Mouse (Mus musculus): ENCODE measurements around the gene Klf13. TPM values are rescaled to one million over a fixed set of nuclear protein-coding genes. Genes with fewer than 3 reads are reported as not detected.

Klf13 gene
- polyA plus RNA-seq, 1 experiment from 2014 or later: 21.9 TPM

- Histone ChIP-seq H3K27ac (no peak overlapping the region), H3K27me3 (no peaks in the 10 kb centered on the region), H3K4me1 (peaks cover 29% of the 10 kb centered on the region), H3K9ac (no peak overlapping the region), H3K4me3 (replicated peaks) (no peak overlapping the region), H3K4me2 (no peak overlapping the region), H3K36me3 (replicated peaks) (no peaks in the 10 kb centered on the region), H3K9me3 (no peaks in the 10 kb centered on the region)
- no peak for ATAC-seq (ENCODE audit: low FRiP score)
- 87% methylated on average over 12 of the region's 12 CpGs for WGBS
Observed at GRCm38 (mm10) chr7:63918771-63919768, 19.6 kb downstream of the Klf13 start.

- Histone ChIP-seq H3K27me3 (no peaks in the 10 kb centered on the region), H3K4me1 (peaks cover 40% of the 10 kb centered on the region), H3K4me2 (no peak overlapping the region), H3K4me3 (replicated peaks) (no peak overlapping the region), H3K36me3 (replicated peaks) (no peaks in the 10 kb centered on the region), H3K27ac (no peak overlapping the region), H3K9me3 (no peaks in the 10 kb centered on the region), H3K9ac (no peak overlapping the region)
- no peak for ATAC-seq (ENCODE audit: low FRiP score)
- 64% methylated on average over 6 of the region's 6 CpGs for WGBS
Observed at GRCm38 (mm10) chr7:63917693-63918092, 21.0 kb downstream of the Klf13 start.

- 87% methylated on average over 6 of the region's 6 CpGs for WGBS
- Histone ChIP-seq H3K4me2 (no peak within 1 kb of the TSS), H3K4me1 (peaks cover 46% of the 10 kb centered on the region)
Observed at GRCm38 (mm10) chr7:63916268-63916907, 22.3 kb downstream of the Klf13 start, which contains the start of gene E030018B13Rik. Gene E030018B13Rik (plus strand): TSS chr7:63916857.

GRCm38 (mm10) chr7:63914891-63915290, 23.8 kb downstream of the Klf13 start:
- H3K4me1 ChIP-seq: peaks cover 58% of the 10 kb centered on the region
- 95% methylated on average over 2 of the region's 2 CpGs for WGBS
- H3K9ac ChIP-seq: no peak overlapping the region
- no peak overlapping the region for H3K4me2 ChIP-seq
- ATAC-seq (ENCODE audit: low FRiP score): no peak
- H3K9me3 ChIP-seq: no peaks in the 10 kb centered on the region
- H3K27me3 ChIP-seq: no peaks in the 10 kb centered on the region
- no peak overlapping the region for H3K4me3 ChIP-seq (replicated peaks)
- no peaks in the 10 kb centered on the region for H3K36me3 ChIP-seq (replicated peaks)
- H3K27ac ChIP-seq: no peak overlapping the region

More at GRCm38 (mm10) chr7:63916268-63916907, 22.3 kb downstream of the Klf13 start, which contains the start of gene E030018B13Rik:
- no peaks in the 10 kb centered on the region for H3K36me3 ChIP-seq (replicated peaks)
- no peak within 1 kb of the TSS for H3K9ac ChIP-seq
- no peak within 1 kb of the TSS for H3K27ac ChIP-seq
- no peaks in the 10 kb centered on the region for H3K9me3 ChIP-seq
- ATAC-seq (ENCODE audit: low FRiP score): no peak
- no peak within 1 kb of the TSS for H3K4me3 ChIP-seq (replicated peaks)
- no peaks in the 10 kb centered on the region for H3K27me3 ChIP-seq

GRCm38 (mm10) chr7:63913724-63914692, 24.7 kb downstream of the Klf13 start:
- peak; percentile 50 for ATAC-seq (ENCODE audit: low FRiP score)
- Histone ChIP-seq H3K27me3 (no peaks in the 10 kb centered on the region), H3K4me1 (peaks cover 61% of the 10 kb centered on the region), H3K4me3 (replicated peaks) (no peak overlapping the region), H3K4me2 (no peak overlapping the region), H3K9ac (no peak overlapping the region), H3K27ac (0 out of 2 replicates have a peak overlapping the region, but pooled peaks have one; percentile 5), H3K9me3 (no peaks in the 10 kb centered on the region), H3K36me3 (replicated peaks) (no peaks in the 10 kb centered on the region)
- 48% methylated on average over 10 of the region's 10 CpGs for WGBS

- H3K4me1 ChIP-seq: peaks cover 66% of the 10 kb centered on the region
- no peaks in the 10 kb centered on the region for H3K27me3 ChIP-seq
- peak; percentile 18; the same call in 1 of the 2 replicates for ATAC-seq (ENCODE audit: low FRiP score)
- H3K4me2 ChIP-seq: no peak overlapping the region
- H3K36me3 ChIP-seq (replicated peaks): no peaks in the 10 kb centered on the region
- H3K9ac ChIP-seq: no peak overlapping the region
- H3K4me3 ChIP-seq (replicated peaks): no peak overlapping the region
- 16% methylated on average over 12 of the region's 12 CpGs for WGBS
- H3K27ac ChIP-seq: no peak overlapping the region
- no peaks in the 10 kb centered on the region for H3K9me3 ChIP-seq
Observed at GRCm38 (mm10) chr7:63912924-63913723, 25.6 kb downstream of the Klf13 start.

GRCm38 (mm10) chr7:63912234-63912810, 26.4 kb downstream of the Klf13 start:
- Histone ChIP-seq H3K9ac (no peak overlapping the region), H3K4me1 (peaks cover 63% of the 10 kb centered on the region), H3K27me3 (no peaks in the 10 kb centered on the region), H3K4me2 (no peak overlapping the region), H3K27ac (peak overlapping the region; percentile 21; the same call in 1 of the 2 replicates), H3K4me3 (replicated peaks) (no peak overlapping the region), H3K36me3 (replicated peaks) (no peaks in the 10 kb centered on the region), H3K9me3 (no peaks in the 10 kb centered on the region)
- ATAC-seq (ENCODE audit: low FRiP score): peak; percentile 37; the same call in 1 of the 2 replicates
- WGBS: 26% methylated on average over 7 of the region's 7 CpGs

GRCm38 (mm10) chr7:63911383-63912233, 27.1 kb downstream of the Klf13 start:
- H3K4me2 ChIP-seq: no peak overlapping the region
- 63% methylated on average over 8 of the region's 8 CpGs for WGBS

GRCm38 (mm10) chr7:63910912-63911311, 27.8 kb downstream of the Klf13 start:
- no peak overlapping the region for H3K27ac ChIP-seq
- H3K36me3 ChIP-seq (replicated peaks): no peaks in the 10 kb centered on the region
- H3K4me1 ChIP-seq: peaks cover 61% of the 10 kb centered on the region
- no peak for ATAC-seq (ENCODE audit: low FRiP score)
- H3K4me3 ChIP-seq (replicated peaks): no peak overlapping the region
- H3K4me2 ChIP-seq: no peak overlapping the region
- no peaks in the 10 kb centered on the region for H3K9me3 ChIP-seq
- WGBS: 31% methylated on average over 4 of the region's 4 CpGs
- no peak overlapping the region for H3K9ac ChIP-seq
- no peaks in the 10 kb centered on the region for H3K27me3 ChIP-seq

More at GRCm38 (mm10) chr7:63911383-63912233, 27.1 kb downstream of the Klf13 start:
- no peak overlapping the region for H3K4me3 ChIP-seq (replicated peaks)
- no peak overlapping the region for H3K9ac ChIP-seq
- H3K27ac ChIP-seq: peak overlapping the region; percentile 21; the same call in 1 of the 2 replicates
- no peaks in the 10 kb centered on the region for H3K9me3 ChIP-seq
- no peaks in the 10 kb centered on the region for H3K27me3 ChIP-seq
- H3K4me1 ChIP-seq: peaks cover 61% of the 10 kb centered on the region
- ATAC-seq (ENCODE audit: low FRiP score): no peak
- no peaks in the 10 kb centered on the region for H3K36me3 ChIP-seq (replicated peaks)

GRCm38 (mm10) chr7:63910225-63910624, 28.5 kb downstream of the Klf13 start:
- Histone ChIP-seq H3K27ac (no peak overlapping the region), H3K36me3 (replicated peaks) (no peaks in the 10 kb centered on the region), H3K4me1 (peaks cover 61% of the 10 kb centered on the region), H3K9me3 (no peaks in the 10 kb centered on the region), H3K9ac (no peak overlapping the region), H3K4me2 (no peak overlapping the region), H3K27me3 (no peaks in the 10 kb centered on the region), H3K4me3 (replicated peaks) (no peak overlapping the region)
- 79% methylated on average over 5 of the region's 5 CpGs for whole genome bisulfite sequencing
- ATAC-seq (ENCODE audit: low FRiP score): no peak

Measured in forebrain, embryonic 12.5 days (tissue).